Mouse (Mus musculus): ENCODE measurements at regions not wholly inside any gene's neighbourhood (a gene's known extent, or its start where the extent isn't known, plus 50 kb on each side); places are given as distances from the start of the nearest gene placed in this dataset.

- DNase-seq, result no peak
Observed at GRCm38 (mm10) chr10:37316701-37317100, 178.0 kb upstream of the Marcks start.

GRCm38 (mm10) chr10:37315804-37316203 lies 177.1 kb upstream of the Marcks start:
- no peak for DNase-seq

DNA sequence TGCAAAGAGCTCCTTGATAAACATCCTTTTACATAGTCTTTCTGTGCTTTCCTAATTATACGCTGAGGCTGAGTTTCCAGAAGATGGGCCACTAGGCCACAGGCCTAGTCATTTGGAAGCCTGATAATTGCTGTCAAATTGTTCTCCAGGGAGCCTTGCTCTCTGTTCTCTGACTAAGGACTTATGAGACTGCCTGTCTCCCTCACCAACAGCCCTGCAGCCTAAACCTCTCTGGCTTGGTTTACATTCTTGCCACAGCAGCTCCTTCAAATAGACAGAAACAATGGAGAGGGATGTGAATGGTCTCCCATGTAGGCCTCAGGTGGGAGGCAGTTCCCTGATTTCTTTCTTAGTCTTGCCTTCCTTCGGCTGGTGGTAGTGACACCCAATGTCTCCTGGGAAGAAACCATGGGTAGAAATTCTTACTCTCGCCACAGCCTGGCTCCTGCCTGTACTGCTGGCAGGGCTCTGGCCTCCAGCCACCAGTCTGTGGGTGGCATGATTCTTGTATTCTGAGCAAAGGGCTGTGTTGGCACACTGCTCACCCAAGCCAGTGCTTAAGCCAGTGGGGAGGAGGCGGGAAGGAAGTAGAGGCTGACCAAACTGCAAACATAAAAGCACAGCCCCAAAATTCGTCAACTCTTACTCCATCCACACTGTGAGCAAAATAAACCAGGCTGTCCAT lies 176.2 kb upstream of the Marcks start:
- DNase-seq, result peak; percentile 24

- DNase-seq, result no peak
Observed at GRCm38 (mm10) chr10:37313461-37313860, 174.7 kb upstream of the Marcks start.

GRCm38 (mm10) chr10:37310266-37310945 lies 171.7 kb upstream of the Marcks start:
- DNase-seq, result no peak

GRCm38 (mm10) chr10:37304656-37305055 lies 165.9 kb upstream of the Marcks start:
- DNase-seq, result no peak

DNA sequence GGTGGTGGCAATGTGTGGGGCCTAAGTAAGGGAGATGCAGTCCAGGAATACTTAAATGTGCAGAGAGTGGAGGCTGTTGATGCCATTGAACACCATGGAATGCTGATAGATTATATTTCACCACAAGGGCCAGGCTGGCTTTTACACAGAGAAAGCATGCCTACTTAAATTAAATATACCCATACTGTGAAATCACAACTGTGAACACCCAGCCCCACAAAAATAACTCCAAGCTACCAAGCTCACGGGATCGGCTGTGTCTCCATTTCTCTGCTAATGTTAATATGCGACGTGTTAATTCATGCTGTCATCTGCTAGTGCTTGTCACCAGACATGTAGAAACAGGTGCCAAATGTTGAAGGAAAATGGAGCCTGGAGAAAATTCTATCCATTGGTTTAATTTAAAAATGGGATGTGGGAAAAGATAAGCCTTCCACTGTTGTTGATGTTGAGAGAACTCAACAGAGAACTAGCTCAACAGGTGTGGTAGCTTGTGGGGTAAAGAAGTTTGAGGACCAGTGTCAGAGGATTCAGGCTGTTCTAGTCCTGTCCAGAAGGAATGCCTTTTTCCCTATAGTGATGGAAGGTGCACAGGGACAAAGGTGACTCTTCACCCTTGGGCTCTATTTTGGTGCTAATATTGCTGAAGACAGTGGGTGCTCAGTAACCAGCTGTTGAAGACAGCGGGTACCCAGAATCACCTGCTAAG lies 161.6 kb upstream of the Marcks start:
- no peak for DNase-seq

- DNase-seq, result no peak
Observed at GRCm38 (mm10) chr10:37298689-37299421, 160.1 kb upstream of the Marcks start.

- no peak for DNase-seq
Observed at GRCm38 (mm10) chr10:37294231-37294630, 155.5 kb upstream of the Marcks start.

DNA sequence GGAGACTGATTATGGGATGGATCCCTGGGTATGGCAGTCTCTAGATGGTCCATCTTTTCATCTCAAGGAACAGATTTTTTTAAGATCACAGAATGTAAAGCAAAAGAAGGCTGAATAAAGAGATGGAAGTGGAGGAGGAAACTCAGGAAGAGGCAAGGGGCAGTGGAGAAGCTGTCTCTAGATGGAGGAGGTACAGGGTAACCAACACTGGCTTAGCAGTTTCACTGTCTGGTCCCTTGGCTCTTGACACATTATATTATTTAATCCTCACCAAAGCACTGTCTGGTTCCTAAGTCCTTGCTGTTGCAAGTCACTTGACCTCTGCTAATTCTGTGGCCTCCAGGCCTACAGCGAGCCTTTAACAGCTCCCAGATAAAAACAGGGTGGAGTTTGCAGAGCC lies 154.6 kb upstream of the Marcks start:
- DNase-seq, result no peak

DNA sequence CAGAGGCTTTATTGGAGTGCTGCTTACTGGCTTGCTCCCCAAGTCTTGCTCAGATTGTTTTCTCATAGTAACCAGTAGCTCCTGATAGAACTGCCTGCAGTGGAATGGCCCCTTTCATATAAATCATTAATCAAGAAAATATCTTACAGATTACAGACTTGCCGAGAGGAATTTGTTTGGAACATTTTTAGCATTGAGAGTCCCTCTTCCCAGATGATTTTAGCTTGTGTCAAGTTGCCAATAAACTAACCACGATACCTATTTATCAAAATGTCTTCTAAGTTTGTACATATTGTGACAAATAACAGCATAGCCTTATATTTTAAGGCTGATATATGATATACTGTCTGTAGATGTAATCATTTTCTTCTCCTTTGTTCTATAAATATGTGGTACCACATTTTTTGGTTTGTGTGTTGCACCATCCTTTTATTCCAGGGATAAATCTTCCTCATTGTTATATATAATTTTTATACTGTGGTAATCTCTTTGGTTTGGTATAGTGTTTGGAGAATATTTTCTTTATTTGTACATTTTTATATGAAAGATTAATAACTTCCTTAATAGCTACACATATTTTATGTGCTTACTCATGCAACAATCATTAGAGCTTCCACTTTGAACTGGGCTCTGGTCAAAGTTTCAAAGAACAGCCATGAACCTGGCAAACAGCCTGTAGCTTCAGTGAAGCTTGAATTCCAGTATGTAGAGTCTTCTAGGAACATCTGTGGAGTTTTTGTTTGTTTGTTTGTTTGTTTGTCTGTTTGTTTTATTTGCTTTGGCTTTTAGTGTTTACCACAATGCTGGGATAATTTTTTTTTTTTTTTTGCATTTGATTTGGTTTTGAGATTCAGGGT lies 153.1 kb upstream of the Marcks start:
- DNase-seq, result no peak

DNA sequence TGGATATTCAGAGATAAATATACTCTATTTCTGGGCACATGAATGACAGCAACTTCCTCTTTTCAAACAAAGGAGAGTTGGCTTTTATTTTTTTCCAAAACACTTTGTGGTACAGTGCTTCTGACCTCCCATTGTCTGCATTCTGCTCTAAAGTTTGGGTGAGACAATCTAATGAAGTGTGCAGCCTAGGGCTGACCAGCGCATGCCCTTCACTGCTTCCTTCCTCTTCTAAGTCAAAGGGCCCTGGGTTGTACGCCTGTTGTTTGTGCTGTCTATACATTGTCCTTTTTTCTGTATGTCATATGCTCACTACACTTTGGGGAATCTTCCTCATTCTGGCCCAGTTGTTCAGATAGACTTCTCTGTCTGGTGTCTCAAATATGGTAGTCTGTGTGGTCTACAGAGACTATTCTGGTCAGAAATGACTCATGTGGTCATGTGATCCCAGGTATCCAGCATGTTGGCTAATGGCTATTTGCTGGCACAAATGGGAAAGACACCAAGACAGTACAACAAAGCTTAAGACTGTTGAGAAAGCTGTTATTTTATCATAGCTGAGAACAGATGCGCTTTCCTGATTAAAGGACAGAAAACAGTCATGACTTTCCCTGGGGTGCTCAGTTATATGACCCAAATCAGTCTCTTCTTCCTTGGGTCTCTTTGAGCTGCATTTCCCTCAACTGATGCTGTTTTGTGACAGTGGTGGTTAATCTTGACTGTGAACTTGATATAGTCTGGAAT lies 151.4 kb upstream of the Marcks start:
- DNase-seq, result no peak

GRCm38 (mm10) chr10:37286305-37286704 lies 147.6 kb upstream of the Marcks start:
- DNase-seq, result no peak

GRCm38 (mm10) chr10:37282951-37283350 lies 144.2 kb upstream of the Marcks start:
- DNase-seq, result no peak

DNA sequence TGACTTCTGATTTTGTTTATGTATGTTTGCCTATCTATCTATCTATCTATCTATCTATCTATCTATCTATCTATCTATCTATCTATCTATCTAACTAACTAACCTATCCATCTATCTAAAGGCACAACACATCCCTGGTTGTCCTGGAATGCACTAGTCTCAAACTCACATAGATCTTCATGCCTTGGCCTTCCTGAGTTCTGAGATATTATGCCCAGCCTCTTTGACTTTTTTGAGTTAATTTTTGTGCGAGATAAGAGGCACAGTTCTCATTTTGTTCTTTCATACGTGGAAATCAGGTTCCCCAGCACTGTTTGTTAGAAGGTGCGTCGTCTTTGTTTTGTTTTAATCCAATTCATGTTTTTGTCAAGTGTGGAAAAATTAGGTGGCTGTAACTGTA lies 142.1 kb upstream of the Marcks start:
- no peak for DNase-seq

GRCm38 (mm10) chr10:37280150-37280820 lies 141.6 kb upstream of the Marcks start:
- DNase-seq, result no peak

- DNase-seq, result no peak
Observed at GRCm38 (mm10) chr10:37279316-37279715, 140.6 kb upstream of the Marcks start.

DNA sequence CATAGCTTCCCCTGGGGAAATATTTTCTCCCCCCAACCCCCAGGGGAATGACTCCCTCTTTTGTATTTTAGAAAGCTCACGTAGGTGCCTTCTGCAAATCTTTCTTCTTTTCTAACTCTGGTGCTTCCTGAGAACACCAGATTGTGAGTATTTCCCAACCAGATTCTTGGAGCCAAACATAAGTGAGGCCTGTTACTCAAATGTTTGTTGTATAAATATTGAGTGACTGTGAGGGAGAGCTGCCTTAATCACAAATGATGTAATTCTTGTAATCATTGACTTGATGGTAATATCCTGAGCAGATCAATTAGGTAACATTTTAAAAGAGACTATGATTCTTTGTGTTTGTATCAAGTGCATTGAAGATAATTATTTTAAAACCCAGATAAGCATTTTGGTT lies 137.1 kb upstream of the Marcks start:
- no peak for DNase-seq

DNA sequence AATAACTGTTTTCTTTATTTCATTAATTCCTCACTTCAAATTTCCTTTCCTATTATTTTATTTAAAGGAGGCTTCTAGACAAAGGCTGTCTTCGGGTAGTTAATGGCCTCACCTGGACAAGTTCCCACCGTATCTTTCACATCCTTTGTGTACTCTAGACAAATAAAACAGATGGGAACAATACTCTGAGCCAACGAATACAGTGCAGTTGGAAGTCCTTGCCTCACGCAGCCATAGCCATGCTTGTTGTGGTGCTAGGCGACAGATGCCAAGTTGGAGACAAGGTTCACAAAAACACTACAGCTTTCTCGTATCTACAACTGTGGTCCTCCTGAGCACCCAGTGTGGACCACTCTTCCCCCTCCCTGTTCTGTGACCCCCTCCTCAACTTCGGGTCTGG lies 136.6 kb upstream of the Marcks start:
- no peak for DNase-seq

DNA sequence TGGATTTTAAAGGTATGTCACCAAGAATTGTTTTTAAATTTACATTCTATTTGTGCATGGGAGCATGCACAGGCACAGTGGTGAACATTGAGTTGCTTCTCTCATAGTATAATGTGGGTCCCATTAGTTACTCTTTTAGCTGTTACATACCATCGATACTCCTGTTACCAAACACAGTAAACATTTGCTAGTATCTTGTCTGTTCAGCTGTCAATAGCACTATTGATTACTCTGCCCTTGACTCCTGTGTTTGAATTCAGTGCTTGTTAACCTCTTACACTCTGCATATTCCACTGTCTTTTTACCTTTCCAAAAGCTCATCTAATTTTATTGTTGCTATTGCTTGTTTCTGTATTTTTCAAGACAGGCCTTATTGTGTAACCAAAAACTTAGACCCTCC lies 133.2 kb upstream of the Marcks start:
- DNase-seq, result no peak
